Mouse (Mus musculus) thymus, adult 2 months (tissue): ENCODE measurements around the gene Vwa1.

Experiments
- CTCF ChIP-seq: fragments of 200-500 bp; IDR thresholded peaks from 2 replicates; pipeline ENCODE4 v1.5.1; 2012; ENCODE audit warnings: mild to moderate bottlenecking, control low read depth, low read length, moderate library complexity, borderline replicate concordance; ENCODE audit not compliant: control insufficient read depth, poor library complexity, insufficient read depth; ENCODE audit errors: extremely low read depth
- POLR2A ChIP-seq: fragments of 200-500 bp; IDR thresholded peaks from 2 replicates; pipeline ENCODE4 v1.6.1; 2012; ENCODE audit warnings: mild to moderate bottlenecking, low read length, control low read depth, moderate library complexity; ENCODE audit not compliant: control insufficient read depth, poor library complexity, insufficient read depth; ENCODE audit errors: extremely low read depth

DNA sequence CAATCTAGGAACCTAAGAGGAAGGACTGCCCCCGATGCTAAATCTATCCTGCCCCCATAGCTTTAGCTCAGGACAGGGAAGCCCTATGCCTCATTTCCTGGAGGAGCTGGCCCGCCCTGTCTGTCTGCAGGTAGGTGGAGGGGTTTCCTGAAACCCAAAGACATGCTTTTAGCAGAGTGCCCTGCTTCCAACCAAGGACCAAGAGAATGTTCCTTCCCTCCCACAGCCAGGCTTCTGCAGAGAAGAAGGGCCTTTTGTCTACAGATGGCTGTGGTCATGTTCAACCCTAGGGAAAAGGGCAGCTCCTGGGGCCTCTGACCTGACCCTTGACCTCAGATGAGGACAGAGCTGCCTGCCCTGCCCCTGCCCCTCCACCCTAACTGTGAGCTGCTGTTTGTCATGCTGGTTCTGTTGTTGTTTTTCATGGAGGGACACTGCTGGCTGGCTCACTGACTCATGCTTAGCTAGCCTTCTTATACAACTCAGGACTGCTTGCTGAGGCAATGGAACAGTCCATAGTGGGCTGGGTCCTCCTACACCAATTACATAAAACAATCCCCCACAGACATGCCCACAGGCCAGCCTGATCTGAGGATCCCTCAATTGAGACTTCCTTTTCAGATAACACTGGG lies 2.3 kb upstream of the Vwa1 start:
- no peak for TF ChIP-seq POLR2A
- no peak for TF ChIP-seq CTCF
